Mouse (Mus musculus) right cerebral cortex, postnatal 4 days (tissue): ENCODE measurements around the gene Upf1.

ENCODE experiments used
- DNase-seq: peaks from one replicate; pipeline ENCODE4 v3.0.0-alpha.2; 2022

The Upf1 gene

DNA sequence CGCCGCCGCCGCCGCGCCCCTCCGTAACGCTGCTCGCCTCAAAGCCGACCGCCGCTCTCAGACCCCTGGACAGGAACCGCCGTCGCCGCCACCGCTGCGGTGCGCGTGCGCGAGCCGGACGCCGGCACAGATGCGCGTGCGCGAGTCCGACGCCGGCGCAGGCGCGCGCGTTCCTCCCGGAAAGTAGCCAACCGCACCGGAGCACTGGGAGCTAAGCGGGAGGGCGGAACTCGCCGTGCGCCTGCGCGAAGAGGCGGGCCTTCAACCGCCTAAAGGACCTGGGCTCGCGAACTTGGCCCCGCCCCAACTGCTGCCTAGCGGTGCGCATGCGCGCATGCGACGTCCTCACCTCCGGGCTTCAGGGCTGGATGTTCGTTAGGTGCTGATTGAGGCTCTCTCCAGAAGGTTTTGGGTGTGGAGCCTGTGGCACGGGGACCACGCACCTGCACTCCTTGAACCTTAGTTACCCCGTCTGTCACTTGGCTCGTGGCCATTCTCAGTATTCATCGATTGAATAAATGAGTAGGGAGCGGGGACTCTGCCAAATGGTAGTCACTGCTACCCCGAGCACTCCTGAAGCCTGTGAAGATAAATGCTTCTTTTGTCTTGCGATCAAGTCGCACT, at the start of gene Upf1:
Gene Upf1 (minus strand): TSS at position 85 of the 624 bp plus-strand sequence.
- DNase-seq: peak; percentile 100

GRCm38 (mm10) chr8:70397611-70398563, 44.8 kb upstream of the Upf1 start:
- no peak for DNase-seq

- no peak for DNase-seq
Measured at GRCm38 (mm10) chr8:70396184-70396583, 43.1 kb upstream of the Upf1 start.

DNA sequence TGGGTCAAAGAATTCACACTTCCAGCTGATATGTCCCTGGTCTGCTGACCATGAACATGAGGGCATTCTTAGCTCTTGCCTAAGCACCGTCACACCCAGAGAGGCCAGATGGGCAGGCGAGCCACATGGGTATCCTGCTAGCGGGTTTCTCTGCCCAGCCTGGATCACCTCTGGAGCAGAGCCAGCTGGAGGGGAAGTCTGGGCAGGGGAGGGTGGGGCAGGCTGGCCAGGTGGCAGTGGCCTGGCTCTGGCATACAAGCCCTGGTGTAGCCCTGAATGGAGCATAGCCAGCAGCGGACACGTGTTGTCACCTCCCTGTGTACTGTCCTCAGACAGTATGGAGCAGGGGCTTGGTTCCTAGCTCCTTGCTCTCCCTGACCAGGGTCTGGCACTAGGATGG, 42.6 kb upstream of the Upf1 start:
- no peak for DNase-seq

DNA sequence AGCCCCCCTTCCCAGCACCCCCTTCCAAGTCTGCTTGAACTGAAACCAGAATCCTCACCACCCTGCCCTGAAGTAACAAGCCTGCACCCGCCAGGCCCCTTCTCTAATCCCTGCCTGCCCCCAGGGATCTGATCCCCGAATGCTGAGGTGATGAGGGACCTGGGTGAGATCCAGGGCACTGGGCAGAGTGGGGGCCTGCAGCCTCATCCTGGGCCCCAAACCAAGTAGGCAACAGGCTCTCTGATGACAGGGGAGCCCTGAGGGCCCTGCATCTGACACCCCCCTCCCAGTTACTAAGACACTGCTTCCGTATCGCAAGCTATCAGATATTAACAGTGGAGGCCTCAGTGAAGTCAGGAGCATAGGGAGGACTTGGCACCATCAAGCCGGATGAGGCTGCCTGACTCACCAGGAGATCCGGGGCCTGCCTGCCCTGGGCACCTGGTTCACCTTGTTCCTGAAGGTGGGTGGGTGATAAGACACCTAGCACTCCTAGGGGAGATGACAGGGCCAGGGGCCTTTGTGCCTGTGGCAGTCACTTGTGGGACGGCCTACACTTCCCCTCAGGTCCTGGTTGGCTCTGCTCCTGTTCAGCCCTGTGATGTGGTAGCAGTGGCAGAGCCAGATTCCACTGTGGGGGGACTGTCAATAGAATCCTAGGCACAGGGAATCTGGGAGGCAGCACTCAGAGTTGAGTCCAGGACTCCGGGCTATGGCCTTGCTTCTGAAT, 41.4 kb upstream of the Upf1 start:
- no peak for DNase-seq

- no peak for DNase-seq
Measured at GRCm38 (mm10) chr8:70393087-70393486, 40.0 kb upstream of the Upf1 start.

GRCm38 (mm10) chr8:70389678-70390077, 36.6 kb upstream of the Upf1 start:
- no peak for DNase-seq

DNA sequence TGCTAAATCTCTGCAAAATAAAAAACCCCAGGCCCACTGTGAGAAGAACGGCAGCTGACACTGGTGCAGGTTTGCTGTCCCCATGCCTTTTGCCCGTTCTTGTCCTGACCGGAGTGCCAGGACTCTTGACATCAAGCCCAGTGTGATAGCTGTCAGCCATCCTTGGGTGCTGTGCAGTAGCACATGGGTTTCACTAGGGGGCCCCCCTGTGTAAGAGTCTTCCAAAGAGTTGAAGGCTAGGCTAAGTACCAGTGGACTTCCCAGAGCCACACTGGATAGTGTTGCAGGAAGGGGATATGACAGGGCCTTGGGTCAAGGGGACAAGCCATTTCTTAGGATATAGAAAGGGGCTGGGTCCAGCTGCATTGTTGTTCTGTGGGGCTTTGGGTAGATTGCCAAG, 30.2 kb upstream of the Upf1 start:
- DNase-seq: peak; percentile 49

DNA sequence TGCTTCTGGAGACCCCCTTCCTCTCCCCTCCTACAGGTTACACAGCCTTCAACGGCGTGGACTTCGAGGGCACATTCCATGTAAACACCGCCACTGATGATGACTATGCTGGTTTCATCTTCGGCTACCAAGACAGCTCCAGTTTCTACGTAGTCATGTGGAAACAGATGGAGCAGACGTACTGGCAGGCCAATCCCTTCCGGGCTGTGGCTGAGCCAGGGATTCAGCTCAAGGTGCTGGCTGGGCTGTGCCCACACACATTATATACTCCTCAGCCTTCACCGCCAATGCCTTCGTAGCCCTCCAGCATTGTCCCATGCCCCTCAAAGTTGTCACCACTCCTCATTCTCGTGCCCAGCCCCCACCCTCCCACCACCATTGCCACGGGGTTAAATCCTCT, 27.0 kb upstream of the Upf1 start:
- DNase-seq: no peak

- no peak for DNase-seq
Measured at GRCm38 (mm10) chr8:70377049-70377448, 24.0 kb upstream of the Upf1 start.

GRCm38 (mm10) chr8:70376275-70376741, 23.2 kb upstream of the Upf1 start:
- DNase-seq: no peak

GRCm38 (mm10) chr8:70375212-70375859, 22.3 kb upstream of the Upf1 start:
- no peak for DNase-seq

DNA sequence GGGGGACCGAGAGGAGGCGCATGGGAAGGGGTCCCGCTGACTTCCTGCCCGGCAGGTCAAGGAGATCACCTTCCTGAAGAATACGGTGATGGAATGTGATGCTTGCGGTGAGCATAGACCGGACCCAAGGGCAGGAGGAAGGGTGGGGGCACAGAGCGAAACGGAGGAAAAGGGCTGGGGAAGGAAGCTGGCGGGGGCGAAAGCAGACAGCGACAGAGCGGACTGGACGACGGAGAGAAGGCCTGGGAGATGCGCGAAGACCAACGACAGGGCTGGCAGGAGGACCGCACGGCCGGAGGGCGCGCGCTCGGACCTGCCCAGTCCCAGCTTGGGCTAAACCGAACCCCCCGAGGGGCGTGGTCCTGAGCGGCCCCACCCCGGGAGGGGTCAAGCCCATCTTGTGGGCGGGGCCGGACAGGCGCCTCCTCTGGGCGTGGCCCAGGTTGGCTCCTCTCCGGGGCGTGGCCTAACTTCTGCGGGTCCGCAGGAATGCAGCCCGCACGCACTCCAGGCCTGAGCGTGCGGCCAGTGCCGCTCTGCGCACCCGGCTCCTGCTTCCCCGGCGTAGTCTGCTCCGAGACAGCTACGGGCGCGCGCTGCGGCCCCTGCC, 21.3 kb upstream of the Upf1 start:
- peak; percentile 43 for DNase-seq

GRCm38 (mm10) chr8:70373397-70374317, 20.6 kb upstream of the Upf1 start, which contains the start of gene Comp:
Gene Comp (plus strand): TSS chr8:70373558.
- DNase-seq: no peak

DNA sequence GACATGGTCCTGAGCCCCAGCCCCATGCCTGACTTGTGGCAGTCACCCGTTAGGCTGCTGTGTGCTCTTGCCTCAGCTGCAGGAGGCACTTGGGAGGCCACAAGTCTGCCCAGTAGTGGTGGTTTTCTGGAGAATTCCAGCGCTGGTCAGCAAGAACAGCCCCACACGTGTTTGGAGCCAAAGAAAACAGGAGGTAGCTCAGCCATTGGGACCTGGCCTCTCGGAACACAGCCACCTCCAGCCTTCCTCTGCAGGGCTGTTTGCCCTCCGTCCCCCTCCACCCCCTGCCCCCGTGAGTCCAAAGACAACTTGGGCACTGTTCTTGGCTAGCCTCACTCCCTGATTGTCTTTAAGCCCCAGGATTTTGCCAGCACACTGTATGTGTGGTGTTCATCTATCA, 18.9 kb upstream of the Upf1 start:
- no peak for DNase-seq

GRCm38 (mm10) chr8:70370476-70370875, 17.4 kb upstream of the Upf1 start:
- DNase-seq: no peak

DNA sequence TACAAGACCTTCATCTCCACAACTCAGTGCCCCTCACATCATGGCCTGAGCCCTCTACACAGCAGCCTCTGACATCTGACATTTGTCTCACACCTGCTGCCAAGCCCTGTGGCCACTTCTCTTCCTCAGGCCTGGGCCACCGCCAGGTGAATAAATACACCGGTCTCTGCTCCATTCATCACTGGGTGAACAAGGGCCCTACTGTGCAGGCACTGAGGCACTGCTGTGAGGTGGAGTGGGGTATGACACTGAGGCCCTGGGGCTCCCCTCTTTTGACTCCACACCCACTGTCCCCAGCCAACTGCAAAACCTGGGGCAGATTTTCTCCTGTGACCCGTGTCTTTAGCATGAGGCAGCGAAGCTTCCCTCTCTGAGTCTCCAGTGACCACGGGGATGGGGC, 13.5 kb upstream of the Upf1 start:
- no peak for DNase-seq

- DNase-seq: no peak
Measured at GRCm38 (mm10) chr8:70364066-70364465, 11.0 kb upstream of the Upf1 start.

GRCm38 (mm10) chr8:70361484-70362032, 8.5 kb upstream of the Upf1 start:
- no peak for DNase-seq

- DNase-seq: no peak
Measured at GRCm38 (mm10) chr8:70360769-70361168, 7.7 kb upstream of the Upf1 start.

GRCm38 (mm10) chr8:70359411-70359810, 6.3 kb upstream of the Upf1 start:
- no peak for DNase-seq
